Mouse (Mus musculus) small intestine, adult 2 months (tissue): Measurements from ENCODE around the gene Pde8b. TPM values are rescaled to one million over a fixed set of nuclear protein-coding genes. Genes with fewer than 3 reads are reported as not detected.

ENCODE experiments used
- H3K27ac ChIP-seq: fragments of 200-500 bp; 2 replicates; pipeline ENCODE4 v1.5.1; 2012; ENCODE audit warnings: low read depth, low read length, control low read depth, inconsistent platforms; ENCODE audit not compliant: insufficient read depth
- H3K27me3 ChIP-seq: fragments of 200-500 bp; 2 replicates; pipeline ENCODE4 v1.6.1; 2012; ENCODE audit warnings: mild to moderate bottlenecking, moderate library complexity, low read length, inconsistent platforms; ENCODE audit not compliant: control insufficient read depth, insufficient read depth
- H3K36me3 ChIP-seq: fragments of 200-500 bp; 2 replicates; pipeline ENCODE4 v1.6.1; 2012; ENCODE audit warnings: mild to moderate bottlenecking, low read length, control low read depth, inconsistent platforms; ENCODE audit not compliant: control insufficient read depth, insufficient read depth
- H3K4me1 ChIP-seq: fragments of 200-500 bp; 2 replicates; pipeline ENCODE4 v1.6.1; 2012; ENCODE audit warnings: low read length, inconsistent platforms, mixed read lengths; ENCODE audit not compliant: control insufficient read depth, insufficient read depth, insufficient read length
- H3K4me3 ChIP-seq: fragments of 200-500 bp; 2 replicates; pipeline ENCODE4 v1.5.1; 2012; ENCODE audit warnings: low read depth, mild to moderate bottlenecking, control low read depth, inconsistent platforms, low read length, moderate library complexity
- CTCF ChIP-seq: fragments of 200-500 bp; IDR thresholded peaks from 2 replicates; pipeline ENCODE4 v1.5.1; 2012; ENCODE audit warnings: low read depth, mild to moderate bottlenecking, control low read depth, inconsistent platforms, low read length, moderate library complexity, mixed read lengths; ENCODE audit not compliant: insufficient replicate concordance, insufficient read length; ENCODE audit errors: extremely low read depth
- POLR2A ChIP-seq: fragments of 200-500 bp; IDR thresholded peaks from 2 replicates; pipeline ENCODE4 v1.6.1; 2012; ENCODE audit warnings: low read depth, mild to moderate bottlenecking, control low read depth, inconsistent platforms, low read length, moderate library complexity
- WGBS: fragments of 180-500 bp; shearing (Covaris S2); methylation state at CpG from one replicate; pipeline ENCODE4 v1.1.7; 2018; 5-methylcytosine and 5-hydroxymethylcytosine counted together
- polyA plus RNA-seq: library from polyadenylated mRNA; depleted of rRNA; stranded (reverse); fragments of >200 nt; gene quantifications from 2 replicates; pipeline ENCODE4 v1.2.3, GENCODE M21; 2012; rRNA removed

Pde8b gene
- 3.4 and 4.8 TPM in 2 replicates for polyA plus RNA-seq

- TF ChIP-seq POLR2A (no peak), CTCF (peak; percentile 78)
- Histone ChIP-seq H3K36me3 (no peaks in the 10 kb centered on the region), H3K27me3 (no peaks in the 10 kb centered on the region), H3K27ac (0 out of 2 replicates have a peak within 1 kb of the TSS, but pooled peaks have one; percentile 49), H3K4me3 (peak within 1 kb of the TSS; percentile 96), H3K4me1 (peaks cover 28% of the 10 kb centered on the region)
- WGBS: 3% methylated on average over 37 of the region's 37 CpGs
Measured at GRCm38 (mm10) chr13:95249511-95250456, at the start of gene Pde8b. Gene Pde8b (minus strand): TSS chr13:95250336.

- Histone ChIP-seq H3K4me3 (no peak overlapping the region), H3K27ac (no peak overlapping the region), H3K27me3 (no peaks in the 10 kb centered on the region), H3K4me1 (no peaks in the 10 kb centered on the region; the same call in 1 of the 2 replicates), H3K36me3 (no peaks in the 10 kb centered on the region)
- WGBS: 92% methylated on average over 4 of the region's 4 CpGs
- TF ChIP-seq POLR2A: no peak
- no peak for TF ChIP-seq CTCF
Measured at GRCm38 (mm10) chr13:95291983-95292382, 41.8 kb upstream of the Pde8b start.

- no peaks in the 10 kb centered on the region; the same call in 1 of the 2 replicates for H3K4me1 ChIP-seq
- no peaks in the 10 kb centered on the region for H3K36me3 ChIP-seq
- no peaks in the 10 kb centered on the region for H3K27me3 ChIP-seq
- TF ChIP-seq POLR2A: no peak
- no peak for TF ChIP-seq CTCF
- no peak overlapping the region for H3K27ac ChIP-seq
- no peak overlapping the region for H3K4me3 ChIP-seq
- WGBS: 59% methylated on average over 7 of the region's 7 CpGs
Measured at GRCm38 (mm10) chr13:95288027-95288426, 37.9 kb upstream of the Pde8b start.

GRCm38 (mm10) chr13:95286989-95287388 lies 36.9 kb upstream of the Pde8b start:
- WGBS: 2% methylated on average over 7 of the region's 7 CpGs
- no peaks in the 10 kb centered on the region; the same call in 1 of the 2 replicates for H3K4me1 ChIP-seq
- H3K4me3 ChIP-seq: no peak overlapping the region
- H3K36me3 ChIP-seq: no peaks in the 10 kb centered on the region
- TF ChIP-seq POLR2A (no peak), CTCF (peak; percentile 91)
- H3K27me3 ChIP-seq: no peaks in the 10 kb centered on the region
- H3K27ac ChIP-seq: no peak overlapping the region

- peaks cover 3% of the 10 kb centered on the region for H3K4me1 ChIP-seq
- no peaks in the 10 kb centered on the region for H3K36me3 ChIP-seq
- no peaks in the 10 kb centered on the region for H3K27me3 ChIP-seq
- no peak overlapping the region for H3K27ac ChIP-seq
- no peak for TF ChIP-seq CTCF
- no peak for TF ChIP-seq POLR2A
- H3K4me3 ChIP-seq: no peak overlapping the region
- WGBS: 30% methylated on average over 6 of the region's 7 CpGs
Measured at GRCm38 (mm10) chr13:95281740-95282673, 31.9 kb upstream of the Pde8b start.

- H3K4me1 ChIP-seq: peaks cover 3% of the 10 kb centered on the region
- no peak overlapping the region for H3K27ac ChIP-seq
- no peaks in the 10 kb centered on the region for H3K27me3 ChIP-seq
- TF ChIP-seq CTCF (no peak), POLR2A (no peak)
- no peaks in the 10 kb centered on the region for H3K36me3 ChIP-seq
- H3K4me3 ChIP-seq: no peak overlapping the region
- 65% methylated on average over 4 of the region's 4 CpGs for WGBS
Measured at GRCm38 (mm10) chr13:95278426-95279025, 28.4 kb upstream of the Pde8b start.

GRCm38 (mm10) chr13:95264691-95265090 lies 14.6 kb upstream of the Pde8b start:
- Histone ChIP-seq H3K36me3 (no peaks in the 10 kb centered on the region), H3K4me3 (no peak overlapping the region), H3K27me3 (no peaks in the 10 kb centered on the region), H3K27ac (no peak overlapping the region), H3K4me1 (peaks cover 12% of the 10 kb centered on the region)
- WGBS: 89% methylated on average over 5 of the region's 5 CpGs
- TF ChIP-seq CTCF (no peak), POLR2A (no peak)
